Mouse (Mus musculus) limb, embryonic 11.5 days (tissue): Measurements from ENCODE around the gene Xdh. TPM values are rescaled to one million over a fixed set of nuclear protein-coding genes. Genes with fewer than 3 reads are reported as not detected.

Experiments
- ATAC-seq: fragments of 200-750 bp; cut with Nextera tagmentation; 2 replicates; pipeline ENCODE4 v1.8.0; 2017; ENCODE audit warnings: low read depth; ENCODE audit not compliant: insufficient number of reproducible peaks, low FRiP score, low TSS enrichment
- DNase-seq: peaks from one replicate; pipeline ENCODE4 v3.0.0-alpha.2; 2015; ENCODE audit warnings: low spot score
- H3K27ac ChIP-seq: fragments of 300-500 bp; sonication (generic); replicated peaks from 2 replicates; pipeline ENCODE4 v1.5.1; 2014; ENCODE audit warnings: low read depth, mild to moderate bottlenecking, low read length
- H3K27me3 ChIP-seq: fragments of 300-500 bp; sonication (generic); 2 replicates; pipeline ENCODE4 v1.6.1; 2014; ENCODE audit warnings: mild to moderate bottlenecking, low read length, mixed read lengths; ENCODE audit not compliant: control insufficient read depth, insufficient read depth
- H3K36me3 ChIP-seq: fragments of 300-500 bp; sonication (generic); 2 replicates; pipeline ENCODE4 v1.6.1; 2014; ENCODE audit warnings: mild to moderate bottlenecking, low read length, moderate library complexity, mixed read lengths; ENCODE audit not compliant: control insufficient read depth, insufficient read depth
- H3K4me1 ChIP-seq: fragments of 300-500 bp; sonication (generic); 2 replicates; pipeline ENCODE4 v1.6.1; 2014; ENCODE audit warnings: low read length, mixed read lengths; ENCODE audit not compliant: control insufficient read depth, insufficient read depth
- H3K4me2 ChIP-seq: fragments of 300-500 bp; sonication (generic); 2 replicates; pipeline ENCODE4 v1.6.1; 2014; ENCODE audit warnings: low read depth, mild to moderate bottlenecking, moderate library complexity; ENCODE audit not compliant: severe bottlenecking
- H3K4me3 ChIP-seq: fragments of 300-500 bp; sonication (generic); 2 replicates; pipeline ENCODE4 v1.5.1; 2014; ENCODE audit warnings: low read depth, low read length
- H3K9ac ChIP-seq: fragments of 300-500 bp; sonication (generic); 2 replicates; pipeline ENCODE4 v1.6.1; 2014; ENCODE audit warnings: mild to moderate bottlenecking, low read length
- H3K9me3 ChIP-seq: fragments of 300-500 bp; sonication (generic); 2 replicates; pipeline ENCODE4 v1.6.1; 2016; ENCODE audit warnings: low read length; ENCODE audit not compliant: control insufficient read depth
- WGBS: fragments of 180-500 bp; shearing (Covaris S2); extraction: QIAGEN DNeasy Blood & Tissue Kit; methylation state at CpG from one replicate; pipeline ENCODE4 v1.1.7; 2014; 5-methylcytosine and 5-hydroxymethylcytosine counted together
- polyA plus RNA-seq: library from polyadenylated mRNA; unstranded; fragments of >200 nt; fragmentation: Nextera tagmentation; extraction: Ambion mirVana; gene quantifications from 2 replicates; pipeline ENCODE4 v1.2.1, GENCODE M21; 2014

The Xdh gene
- polyA plus RNA-seq, 1 experiment from 2014 or later, result 0.19 TPM

- no peak for DNase-seq
- H3K36me3 ChIP-seq, result no peaks in the 10 kb centered on the region
- WGBS, result 79% methylated on average over 3 of the region's 3 CpGs
These were observed 110.7 kb downstream of the Xdh start for GRCm38 (mm10) chr17:73839086-73839835.

GRCm38 (mm10) chr17:73837244-73837643 lies 112.8 kb downstream of the Xdh start:
- no peak for DNase-seq
- no peak overlapping the region for H3K4me3 ChIP-seq

More at GRCm38 (mm10) chr17:73839086-73839835, 110.7 kb downstream of the Xdh start:
- no peak for ATAC-seq
- H3K27me3 ChIP-seq, result no peaks in the 10 kb centered on the region
- no peaks in the 10 kb centered on the region for H3K4me1 ChIP-seq
- H3K9ac ChIP-seq, result no peak overlapping the region
- no peak overlapping the region for H3K4me3 ChIP-seq
- no peaks in the 10 kb centered on the region for H3K9me3 ChIP-seq
- no peak overlapping the region for H3K27ac ChIP-seq
- no peak overlapping the region for H3K4me2 ChIP-seq

GRCm38 (mm10) chr17:73836601-73837000 lies 113.4 kb downstream of the Xdh start:
- no peaks in the 10 kb centered on the region for H3K27me3 ChIP-seq
- H3K9me3 ChIP-seq, result no peaks in the 10 kb centered on the region
- no peaks in the 10 kb centered on the region for H3K36me3 ChIP-seq
- 91% methylated on average over 3 of the region's 3 CpGs for WGBS
- no peaks in the 10 kb centered on the region for H3K4me1 ChIP-seq
- no peak overlapping the region for H3K4me2 ChIP-seq
- DNase-seq (no peak), ATAC-seq (no peak)
- H3K4me3 ChIP-seq, result no peak overlapping the region
- no peak overlapping the region for H3K9ac ChIP-seq
- no peak overlapping the region for H3K27ac ChIP-seq

More at GRCm38 (mm10) chr17:73837244-73837643, 112.8 kb downstream of the Xdh start:
- no peak overlapping the region for H3K27ac ChIP-seq
- no peaks in the 10 kb centered on the region for H3K36me3 ChIP-seq
- H3K27me3 ChIP-seq, result no peaks in the 10 kb centered on the region
- ATAC-seq, result no peak
- H3K9me3 ChIP-seq, result no peaks in the 10 kb centered on the region
- H3K9ac ChIP-seq, result no peak overlapping the region
- H3K4me1 ChIP-seq, result no peaks in the 10 kb centered on the region
- no peak overlapping the region for H3K4me2 ChIP-seq
- WGBS, result 90% methylated on average over 4 of the region's 4 CpGs

Other genes with a start within 250 kb of the Xdh start
- gene Galnt14, start 239.7 kb downstream of the Xdh start, polyA plus RNA-seq, result 1.2 and 1.4 TPM in 2 replicates
- gene Ehd3, start 146.1 kb downstream of the Xdh start, polyA plus RNA-seq, result 9.3 and 9.5 TPM in 2 replicates
- gene Srd5a2, start 97.7 kb upstream of the Xdh start, polyA plus RNA-seq, result 0.51 and 0.52 TPM in 2 replicates